Mouse (Mus musculus): Measurements from ENCODE around the gene R3hdm2. TPM values are rescaled to one million over a fixed set of nuclear protein-coding genes. Genes with fewer than 3 reads are reported as not detected.
A peak's percentile ranks its signal among the peaks of the same experiment; 100 is the strongest.

The R3hdm2 gene
- total RNA-seq (2015) (61.4 and 90.3 TPM in 2 replicates), total RNA-seq (2017) (37.4 TPM in 2 replicates)

- peak; percentile 95 for ATAC-seq (replicated peaks; ENCODE audit: poor library complexity)
These were observed at the start of gene R3hdm2 for GRCm38 (mm10) chr10:127380251-127380691. Gene R3hdm2 (plus strand): TSS chr10:127380327.

DNA sequence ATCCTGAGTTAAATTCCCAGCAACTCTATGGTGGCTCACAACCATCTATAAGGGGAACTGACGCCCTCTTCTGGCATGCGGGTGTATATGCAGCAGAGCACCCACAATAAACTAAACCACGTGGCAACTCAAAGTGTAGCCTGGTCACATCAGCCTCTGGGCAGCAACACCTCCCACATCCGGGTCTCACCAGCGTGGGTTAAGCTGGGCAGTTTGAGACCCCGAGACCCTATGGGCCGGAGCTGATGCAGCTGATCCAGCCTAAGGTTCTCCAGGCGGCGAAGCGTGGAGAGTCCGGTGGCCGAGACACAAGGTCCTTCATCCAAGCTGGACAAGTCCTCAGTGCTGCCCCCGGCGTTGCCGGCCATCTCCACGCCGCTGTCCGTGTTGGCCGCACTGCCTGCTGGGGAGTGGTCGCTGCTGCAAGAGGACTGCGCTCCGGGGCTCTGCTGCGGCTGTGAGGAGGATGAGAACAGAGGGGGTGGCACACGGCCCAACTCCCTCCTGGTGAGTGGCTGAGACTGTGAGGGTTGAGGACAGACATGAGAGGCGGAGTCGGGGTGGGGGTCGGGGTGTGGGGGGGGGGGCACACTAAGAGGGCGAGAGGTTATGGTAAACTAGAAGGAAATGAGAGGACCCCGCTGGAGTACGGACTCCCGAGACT, 47.8 kb upstream of the R3hdm2 start:
- ATAC-seq (replicated peaks; ENCODE audit: poor library complexity), result peak; percentile 63

- peak; percentile 62 for ATAC-seq (replicated peaks; ENCODE audit: poor library complexity)
These were observed 47.0 kb upstream of the R3hdm2 start for GRCm38 (mm10) chr10:127333152-127333551.

- no peak for ATAC-seq (replicated peaks; ENCODE audit: poor library complexity)
These were observed 44.9 kb upstream of the R3hdm2 start for GRCm38 (mm10) chr10:127335271-127335670.

DNA sequence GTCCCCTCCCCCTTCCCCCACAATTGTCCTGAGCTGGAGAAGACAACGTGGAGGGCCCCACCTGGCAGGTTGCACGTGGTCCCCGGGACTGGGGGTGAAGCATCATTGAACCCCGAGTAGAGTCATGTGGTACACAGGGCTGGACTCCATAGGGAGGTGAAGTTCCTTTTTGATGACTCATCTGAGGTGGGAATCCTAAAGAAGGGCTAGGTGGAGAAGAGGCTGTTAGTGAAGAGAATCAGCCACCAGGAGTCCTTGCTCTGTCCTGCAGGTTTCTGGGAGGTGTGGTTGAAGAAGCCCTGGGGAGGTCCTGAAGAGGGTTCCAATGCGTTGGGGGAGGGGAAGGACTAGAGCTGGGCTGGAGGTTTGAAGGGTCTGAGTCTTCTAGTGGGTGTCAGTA, 43.2 kb upstream of the R3hdm2 start:
- ATAC-seq (replicated peaks; ENCODE audit: poor library complexity), result no peak

DNA sequence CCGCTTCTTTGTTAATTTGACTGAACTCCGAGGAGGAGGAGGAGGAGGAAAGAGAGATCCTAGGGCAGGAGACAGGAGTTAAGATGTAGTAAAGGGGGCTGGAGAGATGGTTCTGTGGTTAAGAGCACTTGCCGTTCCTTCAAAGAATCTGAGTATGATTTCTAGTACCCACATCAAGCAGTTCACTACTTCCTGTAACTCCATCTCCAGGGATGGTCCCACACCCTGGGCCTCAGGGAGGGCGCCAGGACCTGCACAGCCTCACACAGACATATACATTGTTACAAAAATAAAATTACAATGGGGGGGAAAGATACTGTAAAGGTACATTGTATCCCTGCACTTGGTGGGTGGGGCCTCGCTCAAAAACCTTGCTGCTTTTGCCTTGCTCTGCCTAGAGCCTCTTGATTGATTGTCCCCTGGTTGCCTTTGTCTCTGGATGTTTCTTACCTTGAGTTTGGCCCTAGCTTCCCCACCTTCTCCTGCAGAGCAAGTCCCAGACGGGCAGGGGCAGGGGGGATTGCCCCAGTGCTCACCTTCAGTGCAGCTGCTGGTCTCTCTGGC, 42.5 kb upstream of the R3hdm2 start:
- no peak for ATAC-seq (replicated peaks; ENCODE audit: poor library complexity)

DNA sequence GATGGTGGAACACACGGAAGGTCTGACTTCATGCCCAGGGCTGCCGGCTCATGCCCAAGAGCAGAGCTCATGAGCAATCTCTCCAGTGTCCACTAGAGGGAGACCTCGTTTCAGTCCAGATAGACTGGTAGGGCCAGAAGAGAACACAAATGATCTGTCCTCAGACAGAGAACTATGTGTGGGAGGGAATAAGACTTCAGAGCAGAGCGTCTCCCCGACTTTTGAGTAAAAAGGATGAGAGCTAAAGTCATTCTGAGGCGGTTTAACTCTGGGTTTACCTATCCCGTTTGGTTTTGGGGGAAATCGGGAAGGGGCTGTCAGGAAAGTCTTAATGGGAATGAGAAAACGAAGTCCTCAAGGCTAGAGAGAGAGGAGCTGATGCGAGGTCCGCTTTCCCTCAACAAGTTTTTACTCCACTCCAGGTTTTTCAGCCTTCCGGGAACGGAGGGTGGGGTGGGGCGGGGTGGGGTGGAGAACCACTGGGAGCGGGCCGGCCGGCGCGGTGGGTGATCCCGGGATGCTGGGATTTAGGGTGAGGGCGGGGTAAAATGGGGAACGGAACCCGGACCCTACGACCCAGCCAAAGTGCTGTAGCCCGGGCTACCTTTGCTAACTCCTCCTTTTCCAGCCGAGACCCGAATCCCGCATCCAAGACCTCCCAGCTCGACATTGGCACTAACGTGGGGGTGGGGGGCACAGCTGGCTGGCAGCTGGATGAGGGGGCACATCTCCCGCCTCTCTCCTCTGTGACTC, 41.0 kb upstream of the R3hdm2 start:
- peak; percentile 87 for ATAC-seq (replicated peaks; ENCODE audit: poor library complexity)

GRCm38 (mm10) chr10:127339683-127340576, 40.2 kb upstream of the R3hdm2 start:
- ATAC-seq (replicated peaks; ENCODE audit: poor library complexity), result no peak

GRCm38 (mm10) chr10:127340577-127341359, 39.4 kb upstream of the R3hdm2 start:
- ATAC-seq (replicated peaks; ENCODE audit: poor library complexity), result no peak

DNA sequence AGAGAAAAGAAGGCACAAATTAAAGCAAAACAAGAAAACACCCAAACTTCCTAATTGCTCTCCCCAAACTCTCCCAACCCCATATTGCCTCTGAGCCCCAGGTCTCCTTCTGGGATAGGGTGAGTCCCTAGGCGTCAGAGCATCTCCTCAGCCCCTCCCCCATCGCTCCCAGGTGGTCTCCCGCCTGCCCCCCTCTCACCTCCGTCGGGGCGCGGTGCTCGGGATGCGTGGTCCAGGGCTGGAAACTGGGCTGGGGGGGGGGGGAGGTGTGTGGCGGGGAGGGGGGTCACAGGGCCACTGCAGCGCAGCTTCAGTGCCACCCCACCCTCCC, 38.8 kb upstream of the R3hdm2 start:
- ATAC-seq (replicated peaks; ENCODE audit: poor library complexity), result no peak

DNA sequence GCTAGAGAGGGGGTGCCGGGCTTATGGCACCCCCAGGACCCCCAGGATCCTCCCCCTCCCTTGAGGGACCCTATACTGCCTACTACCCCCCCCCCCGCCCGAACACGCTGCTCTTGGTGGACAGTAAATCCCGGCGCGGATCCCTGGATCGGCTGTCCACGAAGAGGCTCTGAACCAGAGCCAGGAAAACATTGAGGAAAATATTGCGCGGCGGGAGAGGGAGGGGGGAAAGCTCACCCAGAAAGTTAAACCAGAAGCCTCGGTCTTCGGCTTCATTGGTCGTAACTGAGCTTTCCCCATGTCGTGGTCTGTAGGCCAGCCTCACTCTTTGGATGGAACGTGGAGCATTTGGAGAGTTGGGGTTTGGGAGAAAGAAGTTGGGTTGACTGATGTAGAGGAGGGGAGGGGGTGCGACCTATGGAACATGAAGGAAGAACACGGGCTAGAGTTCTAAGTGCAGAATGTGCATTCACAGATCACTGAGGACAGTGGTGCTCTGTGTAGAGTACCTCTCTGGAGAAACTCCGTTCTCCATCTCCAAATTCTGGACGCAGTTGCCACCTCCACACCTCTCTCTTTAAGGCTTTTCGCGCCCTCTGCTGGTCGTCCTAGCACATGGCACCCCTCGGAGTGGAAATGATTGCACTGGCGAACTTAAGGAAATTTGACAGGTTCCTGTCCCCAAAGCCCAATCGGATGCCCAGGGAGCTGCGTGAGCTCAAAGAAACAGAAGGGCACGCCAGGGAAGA, 38.1 kb upstream of the R3hdm2 start, which contains the start of gene Gli1:
Gene Gli1, minus strand, starts transcription at position 84 of the 749 bp plus-strand sequence.
- ATAC-seq (replicated peaks; ENCODE audit: poor library complexity), result peak; percentile 72

GRCm38 (mm10) chr10:127343029-127343428, 37.1 kb upstream of the R3hdm2 start:
- ATAC-seq (replicated peaks; ENCODE audit: poor library complexity), result no peak

- ATAC-seq (replicated peaks; ENCODE audit: poor library complexity), result no peak
These were observed 34.0 kb upstream of the R3hdm2 start for GRCm38 (mm10) chr10:127346173-127346572.

- ATAC-seq (replicated peaks; ENCODE audit: poor library complexity), result peak; percentile 44; the same call in 1 of the 2 replicates
These were observed 31.2 kb upstream of the R3hdm2 start for GRCm38 (mm10) chr10:127348957-127349356.

GRCm38 (mm10) chr10:127349810-127350209, 30.3 kb upstream of the R3hdm2 start:
- no peak for ATAC-seq (replicated peaks; ENCODE audit: poor library complexity)

DNA sequence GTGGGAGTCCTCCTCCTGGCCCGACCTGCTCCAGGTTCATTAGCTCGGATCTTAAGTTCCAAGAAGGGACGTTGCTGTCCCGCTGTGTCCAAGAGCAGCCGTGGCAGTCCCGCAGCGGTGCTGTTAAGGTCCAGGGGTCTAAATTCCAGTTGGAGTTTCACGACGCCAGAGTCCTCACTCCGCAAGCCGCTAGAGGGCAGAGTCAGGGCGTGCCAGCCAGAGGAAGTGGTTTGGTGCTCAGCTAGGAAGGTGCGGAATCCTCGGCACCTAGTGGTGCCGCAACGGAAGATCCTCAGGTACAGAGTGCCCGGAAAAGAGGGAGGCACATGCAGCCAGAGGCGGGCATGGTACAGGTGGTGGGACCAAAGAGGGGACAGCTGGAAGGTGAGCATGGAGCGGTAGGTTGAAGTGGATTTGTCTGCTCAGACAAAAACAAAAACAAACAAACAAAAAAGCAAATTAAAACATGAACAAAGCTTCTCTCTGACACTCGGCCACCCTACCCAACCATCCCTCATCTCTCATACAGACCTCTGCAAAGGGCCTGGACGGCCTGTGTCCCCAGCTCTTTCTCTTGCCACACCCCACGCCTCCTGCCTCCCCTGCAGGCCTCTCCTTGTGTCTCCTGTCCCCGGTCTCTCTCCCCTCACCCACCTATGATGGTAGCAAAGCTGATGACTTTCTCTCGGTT, 29.4 kb upstream of the R3hdm2 start:
- ATAC-seq (replicated peaks; ENCODE audit: poor library complexity), result peak; percentile 94

GRCm38 (mm10) chr10:127351285-127351595, 28.9 kb upstream of the R3hdm2 start:
- ATAC-seq (replicated peaks; ENCODE audit: poor library complexity), result no peak

DNA sequence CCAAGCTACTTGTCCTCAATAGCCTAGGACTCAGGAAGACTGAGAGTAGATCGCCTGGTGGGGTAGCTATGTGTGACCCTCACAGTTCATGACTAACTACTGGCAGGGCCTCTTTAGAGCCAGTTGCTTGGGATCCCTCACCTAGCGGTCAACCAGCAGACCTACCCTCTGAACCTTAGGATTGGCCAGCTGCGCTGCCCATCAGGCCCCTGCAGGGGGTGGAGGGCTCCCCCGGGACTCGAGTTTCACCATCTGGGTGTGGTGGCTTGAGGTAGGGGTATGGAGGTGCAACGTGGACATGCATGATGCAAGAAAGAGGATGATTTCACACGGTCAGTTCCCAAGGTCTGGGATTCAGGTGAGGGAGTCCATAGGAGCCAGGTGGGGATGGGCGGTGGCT, 28.4 kb upstream of the R3hdm2 start:
- no peak for ATAC-seq (replicated peaks; ENCODE audit: poor library complexity)

DNA sequence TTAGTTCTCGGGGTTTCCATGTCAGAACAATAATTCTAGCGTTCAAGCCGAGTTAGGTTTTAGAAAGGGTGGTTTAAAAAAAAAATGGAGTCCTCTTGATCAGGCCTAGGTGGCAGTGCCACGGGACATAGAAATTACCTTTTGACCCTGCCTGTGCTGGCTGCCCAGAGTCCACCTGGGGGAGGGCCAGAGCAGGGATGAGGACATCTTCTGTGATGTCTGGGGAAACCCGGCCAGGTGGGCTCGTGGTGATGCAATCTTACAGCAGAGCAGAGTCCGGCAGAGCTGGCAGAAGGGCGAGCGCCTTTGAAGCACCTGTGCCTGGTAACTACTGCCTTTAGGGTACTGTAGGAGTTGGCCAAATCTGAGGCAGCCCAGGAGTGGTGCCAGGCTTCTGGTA, 27.9 kb upstream of the R3hdm2 start:
- ATAC-seq (replicated peaks; ENCODE audit: poor library complexity), result no peak
